Mouse (Mus musculus): ENCODE measurements at regions not wholly inside any gene's neighbourhood (a gene's known extent, or its start where the extent isn't known, plus 50 kb on each side); places are given as distances from the start of the nearest gene placed in this dataset.

DNA sequence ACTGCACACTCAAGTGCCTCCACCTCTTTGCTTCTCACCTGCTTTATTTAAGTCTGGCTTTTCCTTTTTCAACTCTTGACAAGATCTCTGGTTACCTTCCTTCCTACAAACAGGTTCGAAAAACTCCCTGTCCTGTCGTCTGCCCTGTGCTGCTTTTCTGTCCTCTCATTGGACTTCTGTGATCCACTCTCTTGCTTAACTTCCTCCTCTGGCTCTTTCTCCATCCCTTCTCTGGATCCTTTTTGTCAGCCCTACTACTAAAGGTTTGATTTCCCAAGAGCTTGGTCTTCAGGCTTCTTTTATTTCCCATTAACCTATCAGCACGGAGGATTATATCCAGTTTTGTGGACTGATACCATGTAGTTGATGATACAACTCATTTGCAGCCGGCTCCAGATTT is 149.8 kb downstream of the Satb1 start:
- no peak for DNase-seq (ENCODE audit: extremely low spot score in 1 of 2, low spot score in 1 of 2)

DNA sequence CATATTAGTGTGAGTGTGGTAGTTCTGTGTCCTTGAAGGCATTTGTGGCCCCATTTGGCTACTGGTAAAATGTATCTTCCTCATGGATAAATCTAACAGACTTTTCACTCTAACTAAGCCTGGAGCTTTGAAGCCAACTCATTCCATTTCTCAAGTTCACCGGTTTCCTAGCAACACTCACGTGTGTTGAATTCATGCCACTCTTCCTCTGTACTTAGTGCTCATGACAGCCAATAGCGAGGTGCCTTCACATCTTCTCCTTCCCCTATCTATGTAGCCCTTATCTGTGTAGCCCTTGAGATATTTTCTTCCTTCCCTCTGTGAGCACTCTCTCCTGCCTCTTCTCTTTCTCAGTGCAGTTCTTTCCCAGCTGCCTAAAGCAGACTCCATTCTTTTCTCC is 150.7 kb downstream of the Satb1 start:
- no peak for DNase-seq (ENCODE audit: extremely low spot score in 1 of 2, low spot score in 1 of 2)

DNA sequence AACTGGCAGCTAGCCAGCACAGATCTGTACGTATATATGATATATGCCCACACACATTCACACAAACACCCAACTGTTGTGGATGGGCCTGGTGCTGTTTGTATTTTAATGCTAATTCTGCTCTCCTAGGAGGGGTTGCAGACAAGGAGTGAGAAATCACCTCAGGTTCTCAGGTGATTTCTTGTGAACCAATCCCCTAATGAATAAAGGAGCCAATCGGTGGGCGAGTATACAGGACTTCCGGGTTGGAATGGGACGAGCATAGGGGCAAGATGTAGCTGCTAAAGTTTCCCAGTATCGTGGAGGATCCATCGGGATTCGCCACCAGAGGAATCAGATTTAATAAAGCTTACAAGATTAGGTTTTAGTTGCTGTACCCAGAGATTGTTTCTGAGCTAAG is 155.6 kb downstream of the Satb1 start:
- DNase-seq (ENCODE audit: extremely low spot score in 1 of 2, low spot score in 1 of 2): no peak

DNA sequence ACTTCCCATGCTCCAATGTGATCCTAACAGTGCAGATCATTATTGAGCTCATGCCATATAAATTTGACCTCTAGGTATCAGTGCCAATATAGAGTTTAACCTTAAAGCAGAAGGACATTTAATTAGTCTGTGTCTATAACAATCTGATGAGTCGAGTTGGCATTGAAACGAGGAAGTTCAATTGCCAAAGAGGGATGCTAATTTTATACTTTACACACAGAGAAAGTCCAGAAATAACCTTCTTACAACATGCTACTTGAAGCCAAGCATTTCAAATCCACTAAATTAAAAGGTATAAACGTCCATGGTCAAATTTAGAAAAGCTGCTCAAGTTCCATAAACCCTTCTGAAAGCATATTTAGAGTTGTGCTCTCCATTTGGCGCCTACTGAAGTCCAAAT is 174.7 kb downstream of the Satb1 start:
- DNase-seq (ENCODE audit: extremely low spot score in 1 of 2, low spot score in 1 of 2): no peak

DNA sequence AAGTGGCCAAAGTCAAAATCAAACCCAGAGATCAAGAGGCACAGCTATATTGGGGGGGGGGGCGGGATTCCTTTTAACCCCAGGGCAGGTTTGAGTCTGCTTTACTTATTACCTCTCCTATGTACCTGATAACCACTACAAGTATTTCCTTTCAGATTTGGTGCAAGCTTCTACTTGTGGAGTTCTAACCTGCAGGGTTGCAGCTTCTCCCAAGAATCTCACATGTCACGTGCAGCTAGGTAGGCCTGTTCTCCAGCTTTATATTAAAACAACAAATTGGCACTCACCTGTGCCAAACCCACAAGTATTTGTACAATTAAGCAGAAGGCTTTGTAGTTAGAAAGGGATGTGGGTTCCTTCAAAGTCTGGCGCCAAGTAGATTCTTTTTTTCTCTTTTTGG is 179.2 kb downstream of the Satb1 start:
- DNase-seq (ENCODE audit: extremely low spot score in 1 of 2, low spot score in 1 of 2): no peak

DNA sequence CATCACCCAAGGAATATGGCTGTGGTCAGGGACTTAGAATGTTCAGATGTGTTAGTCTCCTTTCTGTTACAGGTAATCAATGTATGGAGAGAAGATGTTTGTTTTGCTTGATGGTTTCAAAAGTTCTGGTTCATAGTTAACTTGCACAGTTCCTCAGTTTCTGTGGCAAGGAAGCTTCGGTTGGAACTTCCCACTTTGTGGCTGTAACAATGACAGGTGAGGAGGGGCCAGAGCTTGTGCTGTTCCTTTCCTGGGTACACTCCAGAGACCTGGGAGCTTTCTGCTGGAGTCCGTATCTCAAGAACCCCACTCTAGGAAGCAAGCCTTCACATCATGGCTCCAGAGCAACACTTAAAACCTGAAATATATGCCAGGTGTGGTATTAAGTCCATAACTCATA is 181.2 kb downstream of the Satb1 start:
- DNase-seq (ENCODE audit: extremely low spot score in 1 of 2, low spot score in 1 of 2): no peak

DNA sequence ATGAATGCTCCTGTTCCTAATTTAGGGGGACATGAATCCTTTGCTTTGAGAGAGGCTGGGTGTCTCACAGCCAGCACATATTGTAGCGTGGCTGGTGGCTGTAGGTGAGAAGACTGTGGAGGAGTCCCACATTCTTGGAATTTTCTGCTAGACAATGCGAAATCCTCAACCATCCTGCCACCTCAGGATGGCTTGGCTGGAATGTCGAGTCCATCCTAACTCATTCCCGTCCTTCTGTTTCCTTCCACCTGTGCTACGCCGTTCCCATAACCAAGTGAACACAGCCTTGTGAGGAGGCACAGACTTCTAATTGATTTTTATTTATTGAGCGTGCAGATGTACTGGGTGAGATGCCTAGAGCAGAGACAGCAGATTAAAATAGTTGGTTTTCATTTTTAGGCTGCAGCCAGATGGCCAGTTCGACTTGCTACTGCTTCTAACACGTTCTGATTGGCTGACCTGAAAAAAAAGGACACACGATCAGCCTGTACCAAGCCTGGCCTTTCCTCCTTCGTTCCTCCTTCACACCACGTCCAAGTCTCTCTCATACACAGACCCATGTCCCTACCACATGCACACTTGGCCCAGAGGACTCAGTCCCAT is 183.8 kb downstream of the Satb1 start:
- peak; percentile 27 to 41 for DNase-seq (ENCODE audit: extremely low spot score in 1 of 2, low spot score in 1 of 2)

DNA sequence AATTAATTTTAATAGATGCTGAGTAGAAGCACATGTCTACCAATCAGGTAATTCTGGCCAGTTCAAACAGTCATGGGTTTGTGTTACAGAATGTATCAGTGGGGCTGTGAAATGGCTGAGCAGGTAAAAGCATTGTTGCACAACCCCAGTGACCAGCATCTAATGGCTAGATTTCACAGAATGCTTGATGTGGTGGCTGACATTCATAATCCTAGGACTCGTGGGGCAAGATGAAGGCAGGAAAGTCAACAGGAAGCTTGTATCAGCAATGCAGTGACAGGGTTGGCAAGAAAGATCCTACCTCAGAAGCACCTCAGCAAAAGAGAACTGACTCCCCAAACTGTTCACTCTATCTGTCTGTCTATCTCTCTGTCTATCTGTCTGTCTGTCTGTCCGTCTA is 186.7 kb downstream of the Satb1 start:
- no peak for DNase-seq (ENCODE audit: extremely low spot score in 1 of 2, low spot score in 1 of 2)

DNA sequence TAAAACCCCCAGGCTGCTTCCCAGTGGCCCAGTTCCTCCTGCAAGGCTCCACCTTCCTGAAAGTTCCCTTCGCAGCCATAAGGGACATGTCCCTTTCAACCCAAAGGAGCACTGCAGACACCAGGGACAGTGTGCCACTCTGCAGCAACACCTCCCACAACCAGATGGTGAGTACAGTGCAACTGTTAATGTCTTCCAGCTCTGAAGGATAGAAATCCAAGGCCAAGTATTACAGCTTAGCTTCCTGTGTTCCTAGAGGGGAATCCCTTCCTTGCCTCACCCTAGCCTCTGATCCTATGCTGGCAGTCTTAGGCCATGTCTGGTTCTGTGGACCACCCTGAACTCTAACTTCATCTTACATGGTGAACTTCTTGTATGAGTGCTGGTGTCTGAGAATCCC is 187.2 kb downstream of the Satb1 start:
- peak in 1 of 2 experiments; percentile 56 for DNase-seq (ENCODE audit: extremely low spot score in 1 of 2, low spot score in 1 of 2)

DNA sequence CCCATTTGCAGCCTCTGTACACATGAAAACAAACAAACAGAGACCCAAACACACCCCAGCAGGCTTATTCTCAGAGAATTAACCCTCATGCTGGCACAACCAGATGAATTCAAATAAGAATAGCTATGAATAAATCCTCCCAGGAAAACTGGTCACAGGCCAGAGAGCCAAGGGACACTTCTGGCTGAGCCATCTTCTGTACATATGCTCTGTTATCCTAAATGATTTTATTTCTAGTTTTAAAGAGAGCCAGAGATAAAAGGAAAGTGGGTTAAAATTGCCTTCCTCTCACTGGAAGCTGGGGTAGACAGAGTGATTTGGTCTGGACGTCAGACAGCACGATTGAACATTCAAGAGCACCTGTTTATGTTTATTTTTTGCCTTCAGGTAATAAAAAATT is 190.4 kb downstream of the Satb1 start:
- peak in 1 of 2 experiments; percentile 27 for DNase-seq (ENCODE audit: extremely low spot score in 1 of 2, low spot score in 1 of 2)

DNA sequence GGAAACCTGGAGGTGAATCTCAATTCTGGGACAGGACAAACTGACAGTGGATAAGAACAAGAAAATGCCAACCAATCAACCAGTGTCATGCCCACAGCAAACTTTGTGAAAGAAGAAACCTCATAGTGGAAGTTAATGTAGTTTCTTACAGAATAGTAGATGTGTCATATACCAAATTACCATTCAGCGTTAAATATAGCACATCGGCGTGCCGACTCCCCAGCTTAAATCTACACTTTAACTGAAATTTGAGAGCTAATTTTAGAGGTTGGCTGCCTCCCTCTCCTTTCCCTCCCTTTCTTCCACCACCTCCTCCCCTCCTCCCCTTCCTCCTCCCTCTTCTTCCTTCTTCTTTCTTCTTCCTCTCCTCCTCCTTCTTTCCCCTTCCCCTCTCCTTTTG is 197.2 kb downstream of the Satb1 start:
- DNase-seq (ENCODE audit: extremely low spot score in 1 of 2, low spot score in 1 of 2): peak; percentile 21 to 55

DNA sequence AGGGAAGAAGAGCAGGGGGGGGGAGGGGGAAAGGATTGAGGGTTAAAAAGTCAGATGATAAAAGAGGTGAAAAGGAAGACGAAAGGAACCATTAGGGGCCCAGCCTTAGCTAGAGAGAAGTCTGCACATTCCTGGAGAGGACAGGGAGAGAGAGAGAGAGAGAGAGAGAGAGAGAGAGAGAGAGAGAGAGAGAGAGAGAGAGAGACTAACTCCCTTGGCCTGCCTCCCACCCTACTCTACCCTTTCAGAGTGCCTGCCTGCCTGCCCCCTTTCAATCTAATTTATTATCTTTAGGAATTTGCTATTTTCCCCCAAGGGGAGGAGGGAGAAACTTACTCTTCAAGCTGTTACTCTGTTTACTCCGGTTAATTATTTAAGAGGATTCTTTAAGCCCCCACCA is 201.5 kb downstream of the Satb1 start:
- DNase-seq (ENCODE audit: extremely low spot score in 1 of 2, low spot score in 1 of 2): no peak

DNA sequence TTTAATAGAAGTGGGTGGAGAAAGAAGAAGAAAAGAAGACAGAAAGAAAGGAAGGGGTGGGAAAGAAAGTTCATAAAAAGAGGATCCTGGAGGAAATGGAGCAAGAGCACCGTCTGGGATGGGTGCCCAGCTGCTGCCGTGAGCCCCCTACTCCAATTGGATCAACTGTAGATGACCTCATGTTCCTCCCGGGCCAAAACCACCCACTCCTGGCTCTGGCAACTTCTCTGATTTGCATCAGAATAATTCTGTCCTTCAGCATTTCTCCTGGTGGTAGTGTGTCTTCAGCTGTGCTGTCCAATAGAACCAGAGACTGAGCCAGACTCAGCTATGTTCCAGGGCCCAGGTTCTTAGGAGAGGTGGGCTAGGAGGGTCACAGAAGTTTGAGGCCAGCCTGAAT is 212.6 kb downstream of the Satb1 start:
- DNase-seq (ENCODE audit: extremely low spot score in 1 of 2, low spot score in 1 of 2): no peak

DNA sequence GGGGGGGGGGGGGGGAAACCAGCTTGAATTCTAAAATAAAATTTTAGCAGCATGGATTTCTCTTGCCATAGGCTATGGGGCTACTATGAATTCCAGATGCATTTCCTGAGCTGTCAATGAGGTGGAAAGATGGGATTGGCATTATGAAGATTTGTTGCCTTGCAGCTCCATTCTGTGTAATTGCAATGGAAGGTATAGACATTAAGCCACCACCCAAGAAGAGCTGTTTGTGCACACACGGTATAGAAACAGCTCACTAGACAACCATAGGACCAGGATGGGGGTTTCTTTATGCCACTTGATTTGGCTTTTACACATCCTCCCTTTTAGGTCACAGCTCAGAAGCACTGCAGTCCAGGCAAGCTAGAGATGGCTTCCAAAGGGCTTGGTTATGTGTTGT is 247.8 kb downstream of the Satb1 start:
- DNase-seq (ENCODE audit: extremely low spot score in 1 of 2, low spot score in 1 of 2): no peak

DNA sequence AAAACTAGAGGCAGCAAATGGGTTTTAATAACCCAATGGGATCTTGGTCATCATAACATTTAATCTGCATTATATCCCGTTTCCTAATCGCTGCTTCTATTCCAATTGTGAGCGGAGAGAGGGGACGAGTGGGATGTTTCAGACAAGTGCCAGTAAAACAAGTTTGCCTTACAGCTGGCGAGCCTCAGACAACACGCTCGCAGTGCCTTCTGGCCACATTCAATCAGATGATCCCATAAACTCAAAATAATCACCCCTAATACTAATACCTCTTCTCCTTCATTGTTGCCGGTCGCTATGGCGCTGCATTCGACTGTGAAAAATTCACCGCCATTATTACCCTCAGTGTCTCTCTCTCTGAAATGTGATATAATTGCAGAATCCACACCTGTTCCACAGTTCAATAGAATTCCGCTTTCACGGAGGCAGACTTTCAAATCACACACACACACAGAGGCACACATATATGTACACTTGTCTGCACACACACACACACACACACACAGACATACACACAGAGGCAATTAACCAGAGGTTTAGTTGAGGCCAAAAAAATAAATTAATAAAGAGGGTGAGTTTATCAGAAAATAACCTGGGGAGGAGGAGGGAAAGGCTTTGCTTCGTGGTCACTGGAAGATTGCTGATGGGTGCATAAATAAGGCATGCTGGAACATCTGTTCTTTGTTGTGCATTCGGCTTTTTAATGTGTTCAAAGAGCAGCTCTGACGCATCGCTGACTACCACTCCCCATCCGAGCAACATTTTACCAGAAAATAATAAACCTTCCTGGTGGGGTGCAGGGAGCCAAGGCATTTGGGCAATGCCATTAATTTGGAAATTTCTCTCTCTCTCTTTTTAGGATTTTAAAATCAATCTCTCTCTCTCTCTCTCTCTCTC is 248.9 kb downstream of the Satb1 start:
- DNase-seq (ENCODE audit: extremely low spot score in 1 of 2, low spot score in 1 of 2): no peak

DNA sequence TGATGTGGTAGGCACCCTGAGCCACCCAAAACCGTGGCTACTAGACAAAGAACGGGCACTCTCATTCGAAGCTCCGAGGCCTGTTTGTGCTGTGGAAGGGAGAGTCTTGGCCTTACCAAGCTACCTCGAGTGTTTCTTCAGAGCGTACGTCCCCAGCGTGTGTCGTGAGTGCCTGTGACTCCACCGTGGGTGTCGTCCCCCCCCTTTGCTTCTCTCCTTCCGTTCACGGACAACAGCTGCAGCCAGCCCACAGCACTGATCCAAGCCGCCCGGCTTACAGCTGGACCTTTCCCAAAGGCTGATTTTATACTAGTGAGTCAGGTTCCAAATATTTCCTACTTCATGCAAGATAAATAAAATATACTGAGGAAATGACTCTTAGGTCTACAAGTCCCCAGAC is 249.8 kb downstream of the Satb1 start:
- DNase-seq (ENCODE audit: extremely low spot score in 1 of 2, low spot score in 1 of 2): peak in 1 of 2 experiments; percentile 45

DNA sequence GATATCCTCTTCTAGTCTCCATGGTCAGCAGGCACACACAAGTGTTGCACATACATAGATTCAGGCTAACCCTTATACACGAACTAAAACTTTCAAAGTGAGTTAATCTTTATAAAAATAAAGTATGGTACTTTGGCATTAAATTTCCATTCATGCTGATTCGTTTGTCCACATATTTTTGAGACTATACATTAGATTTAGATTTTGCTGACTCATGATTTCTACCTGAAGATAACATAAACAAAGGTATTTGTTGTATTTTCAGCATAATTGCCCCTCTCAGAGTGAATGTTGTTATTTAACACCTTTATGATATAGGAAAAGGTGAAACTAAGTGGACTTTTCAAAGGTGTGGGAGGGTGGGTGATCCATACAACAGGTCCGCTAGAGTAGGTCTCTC is 277.2 kb downstream of the Satb1 start:
- DNase-seq (ENCODE audit: extremely low spot score in 1 of 2, low spot score in 1 of 2): no peak

DNA sequence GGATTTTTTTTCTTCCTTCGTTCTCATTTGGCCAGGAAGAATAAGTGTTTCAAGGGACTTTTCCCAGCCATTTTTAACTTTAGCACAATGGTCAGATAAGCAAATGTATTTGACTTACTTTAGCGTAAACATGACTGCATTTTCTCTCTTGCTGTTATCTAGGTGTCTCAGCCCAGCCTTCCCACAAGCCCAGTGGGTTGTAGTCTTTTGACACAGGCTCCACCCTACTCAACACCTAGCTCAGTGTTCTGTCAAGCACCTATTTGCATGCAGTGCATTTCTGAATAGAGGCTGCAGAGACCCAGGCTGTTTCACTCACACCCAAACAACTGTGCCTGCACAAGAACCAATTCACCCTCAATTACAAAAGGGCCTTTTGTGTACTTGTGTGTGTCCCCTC is 278.6 kb downstream of the Satb1 start:
- DNase-seq (ENCODE audit: extremely low spot score in 1 of 2, low spot score in 1 of 2): no peak

DNA sequence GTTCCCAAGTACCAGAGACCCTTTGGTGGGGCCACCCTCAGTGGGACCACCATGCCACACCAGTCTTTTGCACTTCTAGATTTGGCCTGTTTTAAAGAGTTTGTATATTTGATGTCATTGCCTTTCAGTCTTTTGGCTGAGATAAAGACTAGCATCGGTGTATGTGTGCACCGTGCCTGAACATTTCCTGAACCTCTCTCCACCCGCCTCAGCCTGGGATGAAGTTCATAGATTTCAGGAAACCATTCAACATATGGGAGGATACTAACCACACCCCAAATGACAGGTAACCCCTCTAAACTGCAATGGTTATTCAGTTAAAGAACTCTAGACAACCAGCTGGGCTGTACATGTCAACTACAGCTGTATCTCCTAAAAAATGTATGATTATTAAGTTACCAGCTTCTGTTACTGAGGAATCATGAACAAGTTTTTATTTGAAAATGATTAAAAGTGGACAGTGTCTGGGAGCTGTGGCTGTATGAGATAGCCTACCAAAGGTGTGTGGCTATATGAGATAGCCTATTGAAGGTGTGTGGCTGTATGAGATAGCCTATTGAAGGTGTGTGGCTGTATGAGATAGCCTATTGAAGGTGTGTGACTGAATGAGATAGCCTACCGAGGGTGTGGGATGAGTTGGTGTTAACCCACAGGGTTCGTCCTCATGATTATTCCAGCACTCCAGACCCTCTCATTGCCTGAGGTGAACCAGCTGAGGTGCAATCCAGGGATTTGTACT is 280.6 kb downstream of the Satb1 start:
- DNase-seq (ENCODE audit: extremely low spot score in 1 of 2, low spot score in 1 of 2): no peak

DNA sequence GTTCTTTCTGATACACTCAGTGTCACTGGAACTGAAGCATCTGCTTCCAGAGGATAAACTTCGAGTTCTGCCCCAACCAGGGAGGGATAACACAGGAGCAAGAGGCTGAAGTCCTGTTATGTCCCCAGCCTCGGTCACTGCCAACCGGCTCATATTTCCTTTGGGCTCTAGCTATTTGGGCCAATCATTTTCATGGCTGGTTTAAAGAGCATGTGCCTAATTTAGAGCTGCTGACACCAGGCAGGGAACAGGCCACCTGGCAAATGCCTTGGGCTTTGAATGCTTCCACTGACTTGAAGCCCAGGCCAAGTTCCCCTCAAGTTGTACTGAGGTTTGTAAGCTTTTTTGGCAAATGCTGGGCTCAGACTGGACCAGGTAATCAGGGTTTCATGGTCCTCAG is 286.1 kb downstream of the Satb1 start:
- no peak for DNase-seq (ENCODE audit: extremely low spot score in 1 of 2, low spot score in 1 of 2)

DNA sequence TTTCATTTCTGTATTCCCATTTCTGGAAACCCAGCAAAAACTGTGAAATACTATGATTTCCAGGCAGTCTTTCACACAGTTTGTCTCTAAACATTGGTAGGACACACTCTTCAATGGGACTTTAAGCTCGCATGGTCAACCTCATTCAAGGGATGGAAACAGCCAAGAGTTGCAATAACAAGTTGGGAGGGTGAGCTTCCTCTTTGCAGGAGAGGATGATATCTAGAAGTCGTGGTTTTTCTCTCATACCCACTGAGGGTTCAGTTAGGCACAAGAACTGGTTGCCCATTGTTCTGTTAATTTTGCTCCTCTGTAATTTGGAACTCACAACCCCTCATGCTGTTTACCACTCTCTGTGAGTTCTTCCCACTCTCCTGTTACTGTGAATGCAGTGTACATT is 290.5 kb downstream of the Satb1 start:
- DNase-seq (ENCODE audit: extremely low spot score in 1 of 2, low spot score in 1 of 2): no peak

DNA sequence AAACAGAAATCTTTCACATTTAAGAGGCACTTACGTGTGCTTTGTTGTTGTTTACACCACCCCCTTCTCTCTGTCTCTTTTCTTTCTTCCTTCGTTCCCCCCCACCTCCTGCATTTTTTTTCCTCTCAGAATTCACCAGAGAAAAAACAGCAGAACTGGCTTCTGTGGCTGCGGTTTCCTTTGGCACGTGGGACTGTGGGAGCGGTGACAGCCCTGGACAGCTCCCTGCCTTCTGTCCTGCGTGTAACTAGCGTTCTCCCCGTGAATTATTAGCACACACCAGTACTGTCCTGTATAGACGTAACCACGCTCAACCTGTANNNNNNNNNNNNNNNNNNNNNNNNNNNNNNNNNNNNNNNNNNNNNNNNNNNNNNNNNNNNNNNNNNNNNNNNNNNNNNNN is 298.4 kb downstream of the Satb1 start:
- DNase-seq (ENCODE audit: extremely low spot score in 1 of 2, low spot score in 1 of 2): peak in 1 of 2 experiments; percentile 24
